Mouse (Mus musculus) erythroid progenitor cell, adult 5-6 weeks (primary cell): Measurements from ENCODE around the gene Rala. TPM values are rescaled to one million over a fixed set of nuclear protein-coding genes. Genes with fewer than 3 reads are reported as not detected.
A peak's percentile ranks its signal among the peaks of the same experiment; 100 is the strongest.
"Not testable (repeated sequence)": the region's sequence is repeated elsewhere in the genome, so short reads cannot be mapped to it uniquely, and the experiment has no call there.

Experiments used
- ATAC-seq: replicated peaks from 2 replicates; pipeline ENCODE4 v1.8.0; 2016; ENCODE audit warnings: moderate number of reproducible peaks, mild to moderate bottlenecking, moderate TSS enrichment, inconsistent platforms; ENCODE audit not compliant: poor library complexity, low FRiP score, severe bottlenecking
- total RNA-seq, 2 experiments: library from RNA; stranded (forward) in 1 of 2; stranded (reverse) in 1 of 2; fragments of 150-400 nt in 1 of 2; fragments of 186-747, 209-891 nt in 1 of 2; gene quantifications; 2 replicates each; pipeline versions ENCODE4 v1.2.3 to v1.2.4; 2015 to 2017; ENCODE audit warnings: low replicate concordance in 2 of 2

The Rala gene
- total RNA-seq (2015; ENCODE audit: low replicate concordance) (7.2 and 13.8 TPM in 2 replicates), total RNA-seq (2017; ENCODE audit: low replicate concordance) (1.7 and 5.7 TPM in 2 replicates)

DNA sequence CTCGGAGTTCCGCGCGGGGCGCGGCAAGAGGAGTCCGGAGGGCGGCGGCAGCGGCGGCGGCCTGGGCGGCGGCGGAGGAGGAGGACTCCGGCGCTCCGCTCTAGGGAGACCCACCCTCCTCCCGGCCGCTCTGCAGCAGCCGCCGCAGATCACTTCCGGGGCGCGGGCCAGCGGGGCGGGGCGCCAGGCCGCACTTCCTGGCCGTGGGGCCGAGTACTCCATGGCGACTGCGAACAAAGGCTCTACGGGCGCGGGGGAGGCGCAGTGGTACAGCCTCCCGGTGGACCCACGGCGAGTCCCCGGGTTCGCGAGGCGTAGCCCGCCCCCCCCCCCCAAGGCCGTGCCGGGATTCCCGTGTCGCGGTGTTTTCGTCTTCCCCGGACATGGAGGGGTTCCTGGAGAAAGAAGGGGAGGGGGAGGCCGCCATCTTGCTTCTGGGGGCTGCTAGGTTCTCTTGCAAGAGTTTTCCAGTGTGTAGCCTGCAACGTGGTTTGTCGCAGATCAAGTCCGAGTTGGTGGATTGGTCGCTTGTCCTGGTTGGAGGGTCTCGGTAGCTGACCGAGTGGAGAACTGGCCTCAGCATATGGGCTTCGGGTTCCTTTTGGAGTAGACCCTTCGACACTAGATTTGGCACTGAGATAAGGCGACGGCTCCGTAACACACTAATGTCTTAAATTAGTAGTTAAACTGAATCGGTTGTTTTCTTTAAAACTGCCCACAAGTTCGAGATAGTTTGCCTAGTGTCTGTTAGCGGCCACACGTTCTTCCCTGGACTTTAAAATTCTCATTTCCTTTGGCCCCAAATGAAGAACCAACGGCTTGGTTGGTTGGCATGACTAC, at the start of gene Rala:
Gene Rala, minus strand, starts transcription at position 162 of the 840 bp plus-strand sequence.
- ATAC-seq: peak; percentile 98

DNA sequence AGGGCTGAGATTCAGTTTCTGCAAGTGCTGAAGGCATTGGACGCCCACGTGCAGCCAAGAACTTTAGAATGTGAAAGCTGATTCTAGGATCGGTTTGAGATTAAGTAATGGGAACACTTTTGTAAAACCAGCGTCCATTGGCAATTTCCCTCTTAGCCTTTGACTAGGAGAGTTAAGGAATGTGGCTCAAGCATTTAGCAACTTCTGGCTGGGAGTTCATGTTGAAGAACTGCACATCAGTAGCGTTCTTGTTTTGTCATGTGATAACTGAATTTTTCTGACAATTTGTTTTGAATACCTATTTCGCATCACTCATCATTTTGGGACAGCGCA, 49.4 kb upstream of the Rala start:
- 0 out of 2 replicates have a peak, but pooled peaks have one; percentile 7 for ATAC-seq

DNA sequence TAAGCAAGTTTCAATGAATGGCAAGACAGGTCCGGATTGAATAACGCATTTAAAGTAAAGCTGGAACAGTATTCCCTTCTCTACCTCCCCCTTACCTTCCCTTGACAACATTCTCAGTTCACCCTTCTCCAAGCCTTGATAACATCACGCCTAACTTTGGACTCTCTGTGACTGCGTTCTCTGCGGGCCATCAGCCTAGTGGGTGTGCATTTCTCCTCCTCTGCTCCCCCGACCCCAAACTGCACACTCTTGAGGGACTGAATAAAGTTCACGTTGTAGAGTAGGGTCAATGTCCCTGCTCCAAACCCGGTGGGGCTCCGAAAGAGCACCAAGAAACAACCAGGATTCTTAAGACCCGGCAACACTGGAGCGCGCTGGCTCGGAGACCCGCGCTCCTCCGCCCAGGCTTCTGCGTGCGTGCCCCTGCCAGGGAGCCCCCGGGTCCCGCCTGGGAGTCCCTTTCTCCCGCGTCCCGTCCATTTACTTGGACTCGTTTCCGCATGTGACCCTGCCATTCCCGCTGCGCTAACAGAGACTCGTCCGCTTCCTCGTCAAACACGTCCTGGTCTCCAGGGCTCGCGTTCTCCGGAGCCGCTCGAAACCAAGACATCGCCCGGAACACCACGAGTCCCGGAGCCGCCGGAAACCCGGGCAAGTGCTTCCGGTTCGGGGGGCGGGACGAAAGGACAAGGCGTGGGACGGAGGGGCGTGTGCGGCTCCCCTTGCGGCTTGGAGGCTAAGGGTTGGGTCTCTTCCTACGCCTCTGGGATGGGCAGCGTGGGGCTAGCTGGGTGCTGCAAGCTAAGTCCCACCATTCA, 48.9 kb upstream of the Rala start, which contains the start of gene Yae1d1:
Gene Yae1d1, minus strand, starts transcription at position 653 of the 818 bp plus-strand sequence.
- peak; percentile 94 for ATAC-seq

DNA sequence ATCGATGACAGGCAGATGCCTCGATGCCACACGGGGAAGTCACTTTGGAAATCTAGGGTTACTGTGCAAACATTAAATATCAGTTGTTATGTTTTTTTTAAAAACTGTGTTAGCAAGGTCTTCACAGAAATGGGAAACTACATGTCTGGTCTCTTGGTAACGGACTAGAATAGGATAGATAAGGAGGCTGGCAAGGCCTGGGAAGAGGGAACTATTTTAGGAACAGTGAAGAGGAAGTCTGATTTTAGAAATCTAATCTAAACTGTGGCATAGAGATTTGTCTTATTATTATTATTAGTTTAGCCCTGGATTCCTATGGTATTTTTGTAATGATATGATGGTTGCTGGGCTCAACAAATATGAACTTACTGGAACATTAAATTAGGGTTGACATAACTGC, 48.0 kb upstream of the Rala start:
- ATAC-seq: no peak

DNA sequence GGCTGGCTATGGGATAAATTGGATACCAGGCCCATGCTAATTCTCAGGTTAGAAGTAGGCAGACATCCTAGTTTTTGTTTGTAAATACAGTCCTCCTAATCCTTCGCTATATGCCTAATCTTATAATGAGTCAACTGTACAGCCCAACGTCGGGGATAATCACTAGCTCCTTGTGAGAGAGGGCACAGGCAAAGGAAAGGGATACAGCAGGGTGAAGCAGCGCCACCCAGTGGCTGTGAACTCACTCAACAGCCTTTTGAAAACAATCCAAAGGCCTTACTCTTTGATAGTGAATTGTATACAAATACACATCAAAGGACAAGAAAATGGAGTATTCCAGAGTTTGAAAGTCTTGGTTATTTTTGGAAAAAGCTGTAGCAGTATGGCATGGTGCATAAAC, 39.2 kb upstream of the Rala start:
- ATAC-seq: no peak

DNA sequence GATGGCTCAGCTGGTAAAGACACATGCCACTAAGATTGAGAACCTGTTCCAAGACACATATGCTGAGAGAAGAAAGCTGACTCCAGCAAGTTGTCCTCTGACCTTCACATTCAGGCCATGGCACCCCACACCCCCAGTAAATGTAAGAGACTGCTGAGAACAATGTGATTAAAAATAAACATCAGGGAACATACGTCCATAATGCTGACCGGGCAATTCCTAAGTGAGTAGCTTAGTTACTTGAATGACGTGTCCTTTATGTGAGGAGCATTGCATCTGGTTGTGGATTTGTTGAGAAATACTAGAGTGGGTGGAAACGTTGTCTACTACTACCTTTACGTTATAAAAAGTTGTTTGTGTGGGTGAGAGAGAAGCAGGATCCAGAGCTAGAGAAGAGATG, 38.6 kb upstream of the Rala start:
- no peak for ATAC-seq

DNA sequence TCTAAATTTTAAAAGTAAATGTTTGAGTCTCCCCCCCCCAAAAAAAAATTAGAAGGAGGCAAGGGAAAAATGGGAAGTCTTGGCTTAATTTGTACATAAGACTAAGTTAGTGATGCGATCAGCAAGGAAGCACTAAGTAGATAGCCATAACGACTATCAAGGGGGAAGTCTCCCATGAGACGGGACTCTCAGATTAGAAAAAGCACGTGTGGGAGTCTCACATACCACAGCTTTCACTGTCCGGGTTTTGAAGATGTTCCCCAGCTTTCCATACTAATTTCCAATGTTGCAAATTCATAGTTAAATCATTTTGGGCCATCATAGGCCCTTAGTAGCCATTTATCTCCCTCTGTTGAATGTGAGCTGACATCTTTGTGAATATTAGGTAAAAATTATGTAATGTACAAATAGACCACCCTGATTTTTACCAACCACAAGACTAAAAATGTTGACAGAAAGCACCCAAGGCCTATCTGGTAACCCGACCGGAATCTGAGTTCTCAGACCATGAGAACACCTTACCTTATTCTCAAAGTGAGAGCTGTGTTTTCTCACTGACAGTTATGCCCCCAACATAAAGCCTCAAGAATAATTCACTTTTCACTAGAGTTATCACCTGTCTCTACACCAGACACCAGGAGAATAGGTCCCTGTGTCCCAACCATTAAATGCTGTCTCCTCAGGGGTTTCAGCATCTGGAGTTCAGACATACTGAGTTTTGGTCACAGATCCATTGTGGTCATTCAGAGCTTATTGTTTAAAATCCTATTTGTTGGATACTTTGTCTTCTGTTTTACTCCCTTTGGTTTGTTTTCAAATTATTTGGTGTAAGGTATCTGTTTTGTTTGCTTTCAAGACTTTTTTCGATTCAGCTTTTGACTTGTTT, 33.1 kb upstream of the Rala start:
- ATAC-seq: no peak

DNA sequence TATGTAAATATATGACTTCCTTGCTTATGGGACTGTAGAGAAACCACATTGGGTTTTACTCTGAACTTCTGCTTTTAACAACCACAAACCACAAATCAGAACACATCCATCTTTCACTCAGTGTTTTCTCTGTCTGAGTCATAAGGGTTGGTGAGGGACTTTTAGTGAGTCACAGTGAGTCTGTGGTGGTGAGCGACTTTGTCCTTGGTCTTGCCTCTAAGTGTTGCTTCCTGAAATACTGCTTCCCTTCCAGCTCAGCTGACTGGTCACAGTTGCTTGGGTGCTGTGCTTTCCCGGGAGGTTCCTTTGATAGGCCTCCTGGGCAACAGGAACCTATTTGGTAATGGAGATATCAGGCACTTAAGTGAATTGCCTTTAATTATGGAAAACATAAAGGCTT, 31.9 kb upstream of the Rala start:
- ATAC-seq: no peak

DNA sequence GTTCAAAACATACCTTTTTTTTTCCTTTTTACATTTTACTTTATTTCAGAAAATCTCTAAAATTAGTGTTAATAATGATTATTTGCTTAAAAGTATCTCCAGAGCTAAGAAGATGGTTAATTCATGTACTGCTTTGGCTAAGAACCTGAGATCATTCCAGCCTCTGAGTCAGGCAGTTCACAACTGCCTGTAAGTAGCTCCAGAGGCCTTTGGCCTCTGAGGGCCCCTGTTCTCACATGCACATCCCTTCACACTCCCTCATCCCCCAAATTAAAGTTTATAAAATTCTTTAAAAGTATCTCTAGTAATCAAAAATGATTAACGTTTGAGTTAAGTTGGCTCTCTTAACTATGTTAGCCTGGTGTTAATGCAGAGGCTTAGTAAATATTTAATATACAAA, 31.4 kb upstream of the Rala start:
- no peak for ATAC-seq

DNA sequence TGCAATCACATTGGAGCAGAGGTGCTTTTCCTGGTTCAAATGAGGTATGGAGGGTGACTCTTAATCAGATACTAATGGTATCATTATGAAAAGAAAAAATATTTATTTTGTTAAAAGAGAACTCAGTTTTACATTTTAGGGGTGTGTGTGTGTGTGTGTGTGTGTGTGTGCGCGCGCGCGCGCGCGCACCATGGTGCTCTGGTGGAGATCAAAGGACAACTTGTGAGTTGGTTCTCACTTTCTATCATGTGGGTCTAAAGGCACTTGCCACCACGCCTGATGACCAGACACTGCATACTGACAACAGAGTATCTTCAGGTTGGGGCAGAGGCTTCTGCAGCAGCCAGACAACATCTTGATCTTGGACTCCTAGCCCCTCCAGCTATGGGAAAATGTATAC, 30.7 kb upstream of the Rala start:
- no peak for ATAC-seq

DNA sequence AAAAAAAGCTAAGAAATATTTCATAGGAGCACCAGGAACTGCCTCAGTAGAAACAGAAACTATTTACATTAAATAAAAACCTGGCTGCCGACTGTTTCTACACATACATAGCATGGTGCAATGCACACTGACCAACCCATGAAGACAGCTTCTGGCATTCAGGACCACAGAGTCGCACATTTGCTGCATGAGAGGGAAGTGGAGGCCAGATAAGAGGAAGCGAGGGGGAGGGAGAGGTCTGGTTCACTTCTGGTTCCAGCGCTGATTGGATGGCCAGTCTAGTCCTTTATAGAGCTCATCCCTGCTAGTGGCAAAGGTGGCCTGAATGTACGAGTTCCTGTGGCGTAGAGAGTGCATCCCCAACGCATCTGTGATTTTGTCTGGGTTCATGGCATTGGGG, 16.6 kb upstream of the Rala start:
- ATAC-seq: no peak

DNA sequence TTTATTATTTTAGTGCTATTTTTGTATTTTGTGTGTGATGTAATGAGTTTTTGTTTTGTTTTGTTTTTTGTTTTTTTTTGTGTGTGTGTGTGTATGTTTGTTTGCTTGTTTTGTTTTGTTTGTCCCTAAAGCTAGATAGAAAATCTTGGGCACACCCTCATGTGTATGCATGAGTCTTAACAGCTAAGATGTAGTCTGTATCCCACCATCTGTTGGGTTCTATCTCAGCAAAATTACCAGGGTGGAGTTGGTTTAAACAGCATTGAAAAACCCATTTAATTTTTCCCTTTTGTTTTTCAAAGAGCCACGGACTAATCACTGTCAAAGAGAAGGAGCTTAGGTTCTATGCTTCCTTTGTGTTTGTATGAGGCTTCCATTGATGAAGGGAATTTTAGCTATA, 10.2 kb upstream of the Rala start:
- no peak for ATAC-seq

DNA sequence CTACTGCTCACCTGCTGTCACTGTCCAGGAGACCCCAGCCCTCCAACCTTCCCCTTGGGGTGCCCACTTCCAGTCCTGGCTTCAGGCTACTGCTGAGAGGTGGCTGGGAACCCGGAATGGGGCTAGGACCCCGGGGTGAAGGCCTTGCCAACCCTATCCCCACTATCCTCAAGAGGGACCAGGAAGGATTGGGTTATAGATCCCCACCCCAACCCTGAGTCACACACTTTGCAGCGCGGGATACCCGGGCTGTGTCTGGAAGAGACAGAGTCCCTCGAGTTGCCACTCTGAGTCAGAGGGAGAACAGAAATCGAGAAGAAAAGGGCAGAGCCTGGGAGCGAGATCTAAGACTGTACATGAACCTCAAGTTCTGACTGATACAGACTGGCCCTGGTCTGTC, 6.5 kb upstream of the Rala start:
- not testable (repeated sequence) for ATAC-seq

DNA sequence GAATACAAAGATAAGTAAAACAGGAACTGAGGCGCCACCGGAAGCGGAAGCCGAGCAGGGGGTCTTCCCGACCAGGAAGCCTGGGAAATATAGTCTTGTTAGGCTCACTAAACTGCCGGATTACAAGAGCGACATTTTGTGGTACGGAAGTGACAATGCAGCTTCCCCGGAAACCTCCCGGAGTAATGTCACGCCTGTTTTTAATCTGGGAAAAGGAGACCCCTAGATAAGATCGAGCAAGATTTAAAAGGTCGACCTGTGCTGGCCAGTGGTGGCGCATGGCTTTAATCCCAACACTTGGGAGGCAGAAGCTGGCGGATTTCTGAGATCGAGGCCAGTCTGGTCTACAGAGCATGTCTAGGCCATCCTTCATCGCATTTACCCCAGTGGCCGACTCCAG, 5.5 kb upstream of the Rala start:
- ATAC-seq: no peak

DNA sequence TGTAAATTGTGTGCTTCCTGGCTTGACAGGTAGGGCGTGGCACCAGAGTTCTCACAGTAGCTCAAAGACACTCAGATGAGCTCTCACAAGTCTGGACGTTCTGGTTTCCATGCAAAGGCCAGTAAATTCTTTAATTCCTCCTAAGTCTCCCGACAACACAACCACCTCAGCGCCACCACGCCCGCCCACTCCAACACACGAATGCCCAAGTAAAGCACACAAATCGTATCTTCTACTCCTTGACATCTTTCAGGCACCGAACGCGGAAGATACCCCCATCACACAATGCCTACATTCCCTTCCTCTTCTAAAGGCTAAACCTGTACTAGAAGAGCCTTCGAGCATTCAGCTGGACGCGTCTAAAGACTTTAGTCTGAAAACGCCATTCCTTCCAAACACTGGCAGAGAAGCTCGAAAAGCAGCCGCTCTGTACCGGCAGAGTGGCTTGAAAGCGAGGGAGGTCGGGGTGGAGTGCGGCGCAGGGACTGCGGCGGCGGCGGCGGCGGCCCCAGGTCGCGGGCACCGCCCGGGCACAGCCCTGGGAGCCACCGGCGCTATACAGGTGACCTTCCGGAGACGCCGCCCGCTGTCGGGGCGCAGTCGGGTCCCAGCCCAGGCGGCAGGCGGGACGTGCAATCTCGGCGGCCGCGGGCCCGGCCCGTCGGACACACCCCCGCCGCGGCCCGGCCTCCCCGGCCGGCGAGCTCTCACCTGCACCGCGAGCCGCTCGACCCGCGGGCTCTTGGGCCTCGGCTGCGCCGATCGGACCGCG, 547 bp downstream of the Rala start:
- ATAC-seq: peak; percentile 60

DNA sequence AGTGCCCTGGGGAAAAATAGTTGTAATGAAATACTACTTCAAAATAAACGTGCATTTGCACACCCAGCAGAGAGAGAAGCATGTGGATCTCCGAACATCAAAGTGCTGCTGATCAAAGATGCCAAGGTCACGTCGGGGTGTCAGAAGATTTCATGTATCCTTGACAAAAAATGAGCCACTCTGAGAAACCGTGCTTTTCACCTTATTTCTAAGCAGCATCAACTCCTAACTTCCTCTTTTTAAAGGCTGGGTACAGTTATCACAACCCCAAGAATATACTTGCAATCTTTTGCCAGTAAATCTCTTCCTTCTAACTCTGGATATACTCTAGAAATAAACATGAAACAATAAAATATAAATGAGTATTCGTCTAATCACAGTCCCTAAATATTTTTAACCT, 1.7 kb downstream of the Rala start:
- ATAC-seq: no peak

DNA sequence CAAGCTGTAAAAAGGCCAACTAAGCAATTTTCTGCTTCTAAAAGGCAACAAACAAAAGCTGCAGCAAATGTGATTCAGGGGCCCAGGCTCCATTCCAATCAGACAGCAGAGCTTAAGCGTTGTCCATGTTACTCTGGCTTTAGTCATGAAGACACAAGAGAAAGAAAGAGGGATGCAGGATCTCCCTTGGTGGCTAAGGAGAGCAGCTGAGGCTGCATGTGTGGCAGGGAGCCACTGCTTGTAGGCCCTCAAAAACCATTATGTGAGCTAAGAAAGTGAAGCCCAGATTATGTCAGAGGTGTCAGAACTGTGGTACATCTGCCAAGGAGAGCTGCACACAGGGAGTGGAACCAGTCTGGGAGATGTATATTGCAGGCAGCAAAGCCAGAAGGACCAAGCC, 36.7 kb downstream of the Rala start:
- ATAC-seq: no peak

DNA sequence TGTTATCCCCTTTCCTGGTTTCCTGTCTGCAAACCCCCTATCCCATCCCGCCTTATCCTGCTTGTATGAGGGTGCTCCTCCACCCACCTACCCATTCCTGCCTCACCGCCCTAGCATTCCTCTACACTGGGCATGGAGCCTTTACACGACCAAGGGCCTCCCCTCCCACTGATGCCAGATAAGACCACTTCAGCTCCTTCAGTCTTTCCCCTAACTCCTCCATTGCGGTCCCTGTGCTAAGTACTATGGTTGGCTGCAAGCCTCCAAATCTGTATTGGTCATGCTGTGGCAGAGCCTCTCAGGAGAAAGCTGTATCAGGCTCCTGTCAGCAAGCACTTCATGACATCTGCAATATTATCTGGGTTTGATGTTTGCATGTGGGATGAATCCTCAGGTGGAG, 42.6 kb downstream of the Rala start:
- no peak for ATAC-seq

DNA sequence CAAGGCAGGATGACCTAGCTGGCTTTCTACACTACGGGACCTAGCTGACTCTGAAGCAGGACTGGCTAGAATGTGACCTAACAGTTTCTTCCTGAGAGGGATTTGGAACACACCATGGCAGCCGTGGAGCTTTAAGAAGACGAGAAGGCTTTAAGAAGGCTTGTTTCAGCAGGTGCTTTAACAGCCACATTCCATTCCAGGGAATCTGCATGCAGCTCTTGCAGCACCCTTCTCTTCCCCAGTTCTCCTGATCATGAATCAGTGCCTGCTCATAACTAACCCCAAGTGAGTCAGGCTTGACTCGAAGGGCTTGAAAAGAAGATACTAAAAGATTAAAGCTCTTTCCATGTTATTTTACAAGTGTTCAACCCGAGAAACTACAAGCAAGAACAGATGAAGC, 43.4 kb downstream of the Rala start:
- ATAC-seq: no peak
